Mouse (Mus musculus) liver, postnatal 0 days (tissue): Measurements from ENCODE around the gene Cdiptos.

Experiments
- CTCF ChIP-seq: sonication (generic); IDR thresholded peaks from 2 replicates; pipeline ENCODE4 v1.5.1; 2016; ENCODE audit warnings: antibody characterized with exemption, low read depth
- EP300 ChIP-seq: IDR thresholded peaks from 2 replicates; pipeline ENCODE4 v1.6.1; 2016; ENCODE audit warnings: antibody characterized with exemption, low read depth, mild to moderate bottlenecking

DNA sequence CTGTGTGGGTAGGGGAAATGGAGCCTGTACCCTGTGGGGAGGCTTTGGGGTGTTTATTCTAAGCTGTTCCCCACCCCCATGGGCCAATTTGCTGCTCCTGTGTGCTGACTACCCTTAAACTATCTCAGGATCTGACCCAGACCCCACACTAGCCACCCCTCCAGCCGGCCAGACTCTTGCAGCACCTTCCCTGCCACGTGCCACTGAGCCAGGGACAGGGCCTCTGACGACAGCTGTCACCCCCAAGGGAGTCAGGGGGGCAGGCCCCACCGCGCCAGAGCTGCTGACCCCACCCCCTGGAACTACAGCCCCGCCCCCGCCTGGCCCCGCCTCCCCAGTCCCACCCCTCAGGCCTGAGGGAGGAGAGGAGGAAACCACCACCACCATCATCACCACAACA, 23.3 kb downstream of the Cdiptos start:
- TF ChIP-seq EP300: no peak
- no peak for TF ChIP-seq CTCF
